ENCODE assay signal across 24 mouse cellular contexts in genomic region chr10:78329305-78329704, GRCm38 (mm10). TPM values are rescaled to one million over a fixed set of nuclear protein-coding genes. Genes with fewer than 3 reads are reported as not detected.
DNase-seq lines count a peak whose midpoint lies in the region; ATAC-seq and TF ChIP-seq lines count a peak whose summit lies in the region.
"Had no signal": no experiment of that assay in that cellular context is flagged by ENCODE, and none has a peak within 500 bp of the region (broad histone marks: within the 10 kb centered on the region; RNA-seq: fewer than 3 reads in every experiment).

No protein-coding gene starts in this region.

- ATAC-seq in forebrain, embryonic 15.5 days (replicated peaks) = 0 out of 2 replicates have a peak, but pooled peaks have one; percentile 43
- no peak for ATAC-seq in forebrain, embryonic 12.5 days (ENCODE audit: low FRiP score)
- ATAC-seq in intestine, postnatal 0 days = no peak
- ATAC-seq in intestine, embryonic 15.5 days = no peak
- ATAC-seq: activated CD4-positive, CD25-positive, alpha-beta regulatory T cell, adult 4 months; forebrain, embryonic 16.5 days; intestine, embryonic 16.5 days; Patski had no signal

- no peak for TF ChIP-seq CTCF in intestine, postnatal 0 days (IDR thresholded peaks at IDR 0.05; ENCODE audit: low read depth)

- H3K27ac ChIP-seq in forebrain, embryonic 15.5 days (replicated peaks) = no peak overlapping the region
- H3K27ac ChIP-seq in forebrain, embryonic 12.5 days = no peak overlapping the region
- peak overlapping the region; percentile 54; the same call in 1 of the 2 replicates for H3K27ac ChIP-seq in intestine, postnatal 0 days (ENCODE audit: low read depth, low read length)
- H3K27ac ChIP-seq in intestine, embryonic 15.5 days = no peak overlapping the region
- no peak overlapping the region for H3K27ac ChIP-seq in midbrain, embryonic 10.5 days (replicated peaks)
- H3K27ac ChIP-seq: embryonic facial prominence, embryonic 15.5 days; forebrain, embryonic 10.5 days; gastrocnemius, adult 2 months; hindbrain, embryonic 10.5 days; hindbrain, embryonic 14.5 days had no signal

- no peaks in the 10 kb centered on the region for H3K9me3 ChIP-seq in forebrain, embryonic 15.5 days
- no peaks in the 10 kb centered on the region for H3K9me3 ChIP-seq in forebrain, embryonic 12.5 days
- no peaks in the 10 kb centered on the region for H3K9me3 ChIP-seq in intestine, postnatal 0 days (ENCODE audit: control insufficient read depth)
- no peaks in the 10 kb centered on the region for H3K9me3 ChIP-seq in intestine, embryonic 15.5 days
- H3K9me3 ChIP-seq in midbrain, embryonic 10.5 days (replicated peaks) = no peaks in the 10 kb centered on the region
- H3K9me3 ChIP-seq: embryonic facial prominence, embryonic 15.5 days; forebrain, embryonic 10.5 days; hindbrain, embryonic 10.5 days had no signal

- 90% methylated on average over 5 of the region's 5 CpGs for WGBS in forebrain, embryonic 15.5 days
- 93% methylated on average over 5 of the region's 5 CpGs for WGBS in forebrain, embryonic 12.5 days
- WGBS in intestine, postnatal 0 days = 61% methylated on average over 5 of the region's 5 CpGs
- WGBS in intestine, embryonic 15.5 days = 74% methylated on average over 5 of the region's 5 CpGs
- 93% methylated on average over 5 of the region's 5 CpGs for WGBS in midbrain, embryonic 10.5 days

- H3K4me2 ChIP-seq in forebrain, embryonic 15.5 days (replicated peaks) = no peak overlapping the region
- H3K4me2 ChIP-seq in forebrain, embryonic 12.5 days = no peak overlapping the region
- no peak overlapping the region for H3K4me2 ChIP-seq in intestine, postnatal 0 days (replicated peaks; ENCODE audit: low read depth)
- no peak overlapping the region for H3K4me2 ChIP-seq in intestine, embryonic 15.5 days (replicated peaks)
- H3K4me2 ChIP-seq: embryonic facial prominence, embryonic 15.5 days; hindbrain, embryonic 14.5 days had no signal

- H3K4me1 ChIP-seq in forebrain, embryonic 15.5 days = peaks cover 3% of the 10 kb centered on the region; the same call in 1 of the 2 replicates
- H3K4me1 ChIP-seq in forebrain, embryonic 12.5 days = no peaks in the 10 kb centered on the region
- peaks cover 5% of the 10 kb centered on the region; the same call in 1 of the 2 replicates for H3K4me1 ChIP-seq in intestine, postnatal 0 days (replicated peaks; ENCODE audit: control insufficient read depth, insufficient read depth, low read length)
- H3K4me1 ChIP-seq in intestine, embryonic 15.5 days (replicated peaks) = peaks cover 4% of the 10 kb centered on the region
- H3K4me1 ChIP-seq in midbrain, embryonic 10.5 days = no peaks in the 10 kb centered on the region
- H3K4me1 ChIP-seq: forebrain, embryonic 10.5 days had no signal

- H3K27me3 ChIP-seq in forebrain, embryonic 15.5 days = no peaks in the 10 kb centered on the region
- no peaks in the 10 kb centered on the region for H3K27me3 ChIP-seq in forebrain, embryonic 12.5 days
- no peaks in the 10 kb centered on the region for H3K27me3 ChIP-seq in intestine, postnatal 0 days (replicated peaks; ENCODE audit: control insufficient read depth, insufficient read depth, low read length)
- H3K27me3 ChIP-seq in intestine, embryonic 15.5 days (replicated peaks) = no peaks in the 10 kb centered on the region
- H3K27me3 ChIP-seq in midbrain, embryonic 10.5 days (ENCODE audit: low read depth, poor library complexity, severe bottlenecking) = no peaks in the 10 kb centered on the region
- H3K27me3 ChIP-seq: embryonic facial prominence, embryonic 15.5 days; Patski had no signal

- no peak overlapping the region for H3K9ac ChIP-seq in forebrain, embryonic 15.5 days (replicated peaks)
- H3K9ac ChIP-seq in forebrain, embryonic 12.5 days = no peak overlapping the region
- H3K9ac ChIP-seq in intestine, postnatal 0 days (ENCODE audit: low read depth, low read length) = 0 out of 2 replicates have a peak overlapping the region, but pooled peaks have one; percentile 1
- H3K9ac ChIP-seq in intestine, embryonic 15.5 days = no peak overlapping the region
- H3K9ac ChIP-seq: embryonic facial prominence, embryonic 15.5 days; hindbrain, embryonic 14.5 days had no signal

- peaks cover 12% of the 10 kb centered on the region; the same call in 1 of the 2 replicates for H3K36me3 ChIP-seq in forebrain, embryonic 15.5 days
- peaks cover 16% of the 10 kb centered on the region for H3K36me3 ChIP-seq in forebrain, embryonic 12.5 days (replicated peaks)
- H3K36me3 ChIP-seq in intestine, postnatal 0 days (ENCODE audit: control insufficient read depth, insufficient read depth) = peaks cover 31% of the 10 kb centered on the region; the same call in 1 of the 2 replicates
- H3K36me3 ChIP-seq in intestine, embryonic 15.5 days = no peaks in the 10 kb centered on the region
- H3K36me3 ChIP-seq in midbrain, embryonic 10.5 days = peaks cover 49% of the 10 kb centered on the region

- peak; percentile 56 for DNase-seq in Muller cell, postnatal 12 days (ENCODE audit: inconsistent ontology term)
- DNase-seq in midbrain, embryonic 10.5 days (ENCODE audit: low spot score) = no peak
- no peak for DNase-seq in thymus, postnatal 0 days (ENCODE audit: low spot score)
- DNase-seq: adrenal gland, adult 8-10 months; cerebellum, adult 11 months; cerebellum, adult 8-10 months; cerebellum, postnatal 14 days; embryo, embryonic 11 days; gastrocnemius, adult 2 months; gastrocnemius, postnatal 25 days; heart, postnatal 14 days had no signal

- H3K4me3 ChIP-seq in forebrain, embryonic 15.5 days = no peak overlapping the region
- no peak overlapping the region for H3K4me3 ChIP-seq in forebrain, embryonic 12.5 days (replicated peaks)
- no peak overlapping the region for H3K4me3 ChIP-seq in intestine, postnatal 0 days (ENCODE audit: low read depth, low read length)
- no peak overlapping the region for H3K4me3 ChIP-seq in intestine, embryonic 15.5 days (replicated peaks)
- no peak overlapping the region for H3K4me3 ChIP-seq in midbrain, embryonic 10.5 days
- H3K4me3 ChIP-seq: embryonic facial prominence, embryonic 15.5 days; erythroblast, embryonic 14.5 days; forebrain, embryonic 10.5 days; gastrocnemius, adult 2 months; hindbrain, embryonic 10.5 days had no signal

RNA-seq across cellular contexts. Expression of gene Agpat3, which starts 23.0 kb away (rescaled TPM):
- 69.9 and 72.2 TPM in 2 replicates for polyA plus RNA-seq in forebrain, embryonic 15.5 days (2015; fragmentation: Nextera tagmentation; extraction: Ambion mirVana)
- 52.5 and 58.0 TPM in 2 replicates for polyA plus RNA-seq in forebrain, embryonic 12.5 days (2016; fragmentation: Nextera tagmentation; extraction: Ambion mirVana)
- 277 and 284 TPM in 2 replicates for polyA plus RNA-seq in intestine, postnatal 0 days (2015; fragmentation: Nextera tagmentation; extraction: Ambion mirVana)
- 58.2 and 70.6 TPM in 2 replicates for polyA plus RNA-seq in intestine, embryonic 15.5 days (2015; fragmentation: Nextera tagmentation; extraction: Ambion mirVana)
- polyA plus RNA-seq in midbrain, embryonic 10.5 days (2016; fragmentation: Nextera tagmentation; extraction: Ambion mirVana) = 41.6 and 48.9 TPM in 2 replicates
- 139 and 152 TPM in 2 replicates for polyA plus RNA-seq in thymus, postnatal 0 days (2015; fragmentation: Nextera tagmentation; extraction: Ambion mirVana)
